Mouse (Mus musculus): ENCODE data around the gene Hist1h2bj. TPM values are rescaled to one million over a fixed set of nuclear protein-coding genes. Genes with fewer than 3 reads are reported as not detected.

The Hist1h2bj gene
- total RNA-seq, 1 experiment from 2014 or later = 212 TPM

DNA sequence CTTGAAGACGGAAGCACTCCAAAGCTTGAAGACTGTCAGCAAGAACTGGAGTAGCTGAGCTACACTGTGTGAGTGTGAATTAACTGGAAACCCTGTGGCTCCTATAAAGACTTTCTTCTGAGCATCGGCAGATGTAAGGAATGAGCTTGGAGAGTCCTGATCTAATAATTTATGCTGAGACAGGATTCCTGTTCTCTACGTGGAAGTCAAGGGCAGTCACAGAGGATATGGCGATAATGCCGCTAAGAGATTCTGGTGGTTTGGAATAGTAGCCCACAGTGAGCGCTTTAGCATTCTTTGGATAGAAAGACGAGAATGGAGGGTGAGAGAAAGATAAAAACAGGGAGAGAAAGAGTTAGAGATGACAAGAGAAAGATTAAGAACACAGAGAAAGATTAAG lies 35.1 kb upstream of the Hist1h2bj start:
- ATAC-seq (replicated peaks in 1 of 2; ENCODE audit: insufficient read depth in 1 of 2, low FRiP score in 2 of 2, low TSS enrichment in 1 of 2, low read depth in 1 of 2, poor library complexity in 2 of 2, severe bottlenecking in 2 of 2) = no peak

DNA sequence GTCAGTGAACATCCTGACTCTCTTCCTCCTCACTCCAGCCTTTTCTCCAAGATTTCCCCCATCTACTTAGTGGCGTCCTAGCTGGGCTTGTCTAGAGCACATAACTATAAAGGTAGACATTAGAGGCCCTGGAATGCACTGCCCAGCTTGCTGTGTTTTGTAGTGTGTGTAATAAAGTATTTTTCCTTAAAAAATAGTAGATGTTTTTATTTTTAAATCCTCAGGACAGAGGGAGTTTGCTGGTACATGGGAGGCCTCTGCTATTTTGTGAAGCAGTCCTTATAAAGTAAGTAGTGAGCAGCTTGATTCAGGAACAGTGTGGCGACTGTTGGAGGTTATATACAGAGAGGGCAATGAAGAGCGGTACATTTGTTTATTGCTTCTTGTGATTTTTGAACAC lies 34.3 kb upstream of the Hist1h2bj start:
- no peak for ATAC-seq (replicated peaks in 1 of 2; ENCODE audit: insufficient read depth in 1 of 2, low FRiP score in 2 of 2, low TSS enrichment in 1 of 2, low read depth in 1 of 2, poor library complexity in 2 of 2, severe bottlenecking in 2 of 2)

DNA sequence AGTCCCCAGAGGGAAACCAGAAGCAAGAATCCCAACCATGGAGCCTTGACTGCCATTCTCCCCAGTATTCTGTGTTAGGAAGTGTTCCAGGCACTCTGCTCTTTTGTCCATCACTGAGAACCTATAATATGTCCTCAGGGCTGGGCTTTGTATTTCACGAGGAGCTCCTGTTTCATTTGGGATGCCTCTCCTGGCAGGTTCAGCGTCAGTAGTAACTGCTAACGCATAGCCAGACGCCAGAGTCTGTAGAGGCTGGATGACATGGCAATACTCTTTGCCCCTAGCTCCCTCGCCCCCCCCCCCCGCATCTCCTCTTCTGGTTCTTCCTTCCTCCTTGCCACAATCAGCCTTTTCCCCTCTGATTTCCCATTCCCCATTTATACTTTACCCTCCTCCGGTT lies 33.4 kb upstream of the Hist1h2bj start, which contains the start of gene Prss16:
Gene Prss16, minus strand, starts transcription at position 101 of the 400 bp plus-strand sequence.
- ATAC-seq (replicated peaks in 1 of 2; ENCODE audit: insufficient read depth in 1 of 2, low FRiP score in 2 of 2, low TSS enrichment in 1 of 2, low read depth in 1 of 2, poor library complexity in 2 of 2, severe bottlenecking in 2 of 2) = no peak

DNA sequence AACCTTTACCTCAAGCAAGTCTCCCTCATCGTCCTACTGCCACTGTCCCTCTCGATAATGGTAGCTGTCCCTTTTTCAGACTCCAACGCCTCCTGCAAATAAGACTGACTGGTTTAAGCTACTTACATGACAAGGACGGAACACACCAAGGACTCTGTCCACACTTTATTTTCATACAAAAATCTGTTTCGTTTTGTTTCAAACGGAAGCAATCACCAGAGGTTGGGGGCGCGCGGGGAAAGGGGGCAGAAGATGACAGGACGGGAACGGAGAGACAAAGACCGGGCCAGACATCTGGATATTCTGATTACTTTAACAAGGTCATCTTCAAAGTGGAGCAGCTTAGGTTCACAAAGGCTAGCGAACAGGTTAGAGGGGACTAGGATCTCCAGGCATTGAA lies 29.3 kb upstream of the Hist1h2bj start:
- ATAC-seq (replicated peaks in 1 of 2; ENCODE audit: insufficient read depth in 1 of 2, low FRiP score in 2 of 2, low TSS enrichment in 1 of 2, low read depth in 1 of 2, poor library complexity in 2 of 2, severe bottlenecking in 2 of 2) = no peak

DNA sequence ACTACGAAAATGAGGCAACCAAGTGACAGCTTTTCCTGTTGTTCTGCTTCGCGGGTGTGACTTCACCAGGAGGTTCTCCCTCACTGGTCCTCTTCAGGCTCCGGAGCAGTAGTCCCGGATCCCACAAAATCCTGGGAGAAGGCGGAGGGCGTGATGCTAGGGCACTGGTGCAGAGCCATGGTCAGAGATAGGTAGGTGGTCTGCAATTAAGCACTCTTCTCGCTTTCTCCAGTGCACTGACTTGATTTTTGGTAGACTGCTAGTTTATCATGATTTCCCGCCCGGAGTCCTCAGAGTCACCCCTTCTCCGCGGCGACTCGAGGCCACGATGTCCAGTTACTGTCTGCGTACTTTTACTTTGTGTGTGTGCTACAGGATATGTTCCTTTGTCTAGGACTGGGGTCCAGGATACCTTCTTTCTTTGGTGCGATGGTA lies 28.6 kb upstream of the Hist1h2bj start:
- ATAC-seq (replicated peaks in 1 of 2; ENCODE audit: insufficient read depth in 1 of 2, low FRiP score in 2 of 2, low TSS enrichment in 1 of 2, low read depth in 1 of 2, poor library complexity in 2 of 2, severe bottlenecking in 2 of 2) = no peak; a peak in 1 of 4 replicates

DNA sequence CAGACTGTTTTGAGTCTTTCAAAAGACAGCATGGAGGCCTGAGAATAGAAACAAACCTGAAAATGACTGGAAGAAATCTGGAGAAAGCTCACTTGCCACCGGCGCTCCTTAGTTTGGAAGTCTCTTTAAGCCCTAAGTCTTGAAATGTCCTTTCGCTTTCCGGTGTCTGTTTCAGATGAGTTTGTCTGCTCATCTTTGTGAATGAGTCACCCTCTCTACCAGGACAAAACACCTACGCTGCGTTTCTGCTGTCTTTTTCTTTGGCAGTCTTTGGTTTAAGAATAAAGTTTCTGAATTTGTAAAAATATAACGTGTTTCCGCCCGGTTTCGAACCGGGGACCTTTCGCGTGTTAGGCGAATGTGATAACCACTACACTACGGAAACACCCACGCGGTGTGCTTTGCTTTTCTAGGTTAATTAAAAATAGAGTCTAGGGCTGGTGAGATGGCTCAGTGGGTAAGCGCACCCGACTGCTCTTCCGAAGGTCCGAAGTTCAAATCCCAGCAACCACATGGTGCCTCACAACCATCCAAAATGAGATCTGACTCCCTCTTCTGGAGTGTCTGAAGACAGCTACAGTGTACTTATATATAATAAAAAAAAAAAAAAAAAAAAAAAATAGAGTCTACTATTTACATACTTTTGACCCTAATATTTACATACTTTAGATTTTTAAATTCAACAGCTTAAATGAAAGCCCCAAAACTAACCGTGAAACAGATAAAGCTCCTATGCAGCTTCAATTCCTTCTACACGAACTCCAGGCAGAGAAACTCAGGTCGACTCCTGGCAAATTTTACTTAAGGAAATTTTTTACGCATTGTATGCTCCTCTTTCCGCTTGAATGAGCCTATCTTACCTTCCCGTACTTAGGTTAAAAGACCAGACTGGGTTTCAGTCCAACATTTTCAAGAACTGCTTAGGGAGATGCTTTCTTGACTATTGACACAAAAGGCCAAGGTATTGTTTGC lies 27.2 kb upstream of the Hist1h2bj start:
- peak in 1 of 2 experiments; percentile 75; a peak in 3 of 4 replicates for ATAC-seq (replicated peaks in 1 of 2; ENCODE audit: insufficient read depth in 1 of 2, low FRiP score in 2 of 2, low TSS enrichment in 1 of 2, low read depth in 1 of 2, poor library complexity in 2 of 2, severe bottlenecking in 2 of 2)

DNA sequence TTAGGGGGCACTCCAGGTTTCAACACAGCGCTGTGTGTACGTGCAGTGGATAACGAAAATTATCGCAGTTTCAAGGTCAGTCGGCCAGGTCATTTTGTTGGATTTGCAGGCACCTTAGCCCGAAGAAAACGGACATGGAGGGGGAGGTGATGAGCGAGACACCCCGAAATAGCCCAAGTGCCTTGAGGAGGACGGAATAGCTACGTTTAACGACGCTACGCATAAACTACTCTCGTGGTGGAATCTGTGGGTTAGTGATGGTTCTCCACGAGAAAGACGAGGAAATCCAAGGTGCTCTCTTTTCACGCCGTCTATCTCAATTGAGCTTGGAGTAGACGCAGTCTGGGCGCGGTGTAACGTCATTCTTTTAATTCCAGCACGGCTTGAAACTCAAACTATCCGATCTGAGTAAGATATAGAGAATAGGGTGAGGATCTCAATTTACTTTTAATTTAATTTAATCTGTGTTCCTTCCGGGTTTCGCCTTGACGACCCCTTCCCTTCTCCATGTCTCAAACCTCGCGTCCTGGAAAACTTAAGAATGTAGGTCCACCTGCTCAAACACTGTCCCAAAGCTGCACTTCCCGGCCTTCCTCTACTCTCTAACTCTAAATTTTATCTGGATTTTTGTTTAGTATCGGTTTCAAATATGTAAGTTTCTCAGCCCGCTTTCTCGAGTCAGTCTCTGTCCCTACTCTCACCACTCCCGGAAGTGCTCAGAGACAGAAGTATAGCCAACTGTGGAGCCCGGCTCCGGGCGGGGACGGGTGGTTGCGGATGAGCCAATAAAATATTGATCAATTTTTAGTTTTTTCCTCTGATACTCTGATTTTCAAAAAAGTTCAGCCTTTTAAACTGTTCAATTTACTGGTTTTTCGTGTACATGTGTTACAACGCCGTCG lies 22.8 kb upstream of the Hist1h2bj start:
- ATAC-seq (replicated peaks in 1 of 2; ENCODE audit: insufficient read depth in 1 of 2, low FRiP score in 2 of 2, low TSS enrichment in 1 of 2, low read depth in 1 of 2, poor library complexity in 2 of 2, severe bottlenecking in 2 of 2) = peak; percentile 36 to 39; a peak in 2 of 4 replicates

DNA sequence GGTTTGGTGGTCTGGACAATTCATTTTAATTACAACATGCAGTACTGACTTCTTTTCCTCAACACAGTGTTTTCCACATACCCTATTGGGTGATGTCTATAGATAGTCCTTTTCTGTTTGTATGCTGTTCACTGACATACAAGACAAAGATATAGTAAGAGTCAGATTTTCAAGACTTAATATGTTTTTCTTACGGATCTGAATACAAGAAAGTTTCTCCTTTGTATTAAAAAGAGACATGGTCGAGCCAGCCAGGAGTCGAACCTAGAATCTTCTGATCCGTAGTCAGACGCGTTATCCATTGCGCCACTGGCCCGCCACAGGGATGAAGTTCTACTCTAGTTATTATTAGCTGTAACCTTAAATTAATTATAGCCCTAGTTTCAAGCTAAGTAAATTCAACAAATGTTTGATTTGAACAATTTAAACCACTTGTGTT lies 22.1 kb upstream of the Hist1h2bj start:
- ATAC-seq (replicated peaks in 1 of 2; ENCODE audit: insufficient read depth in 1 of 2, low FRiP score in 2 of 2, low TSS enrichment in 1 of 2, low read depth in 1 of 2, poor library complexity in 2 of 2, severe bottlenecking in 2 of 2) = peak; percentile 23 to 41; a peak in 1 of 4 replicates

DNA sequence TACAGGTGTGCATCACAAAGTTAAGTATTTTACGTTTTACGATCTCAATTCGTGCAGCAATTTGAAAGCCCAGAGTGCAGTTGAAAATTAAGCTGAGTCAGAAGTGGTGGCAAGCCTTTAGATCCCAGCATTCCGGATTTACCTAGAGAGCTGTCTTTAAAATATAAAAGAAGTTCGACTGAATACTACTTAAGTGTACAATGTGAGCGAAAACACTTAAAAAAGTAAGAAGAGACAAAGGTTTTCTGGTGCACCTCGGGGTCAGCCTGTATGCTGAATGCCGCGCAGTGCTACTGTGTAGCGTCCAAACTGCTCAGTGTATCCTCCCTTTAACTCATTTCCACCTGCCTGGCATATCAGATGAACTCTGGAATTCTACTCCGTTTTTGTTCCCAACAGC lies 21.4 kb upstream of the Hist1h2bj start:
- ATAC-seq (replicated peaks in 1 of 2; ENCODE audit: insufficient read depth in 1 of 2, low FRiP score in 2 of 2, low TSS enrichment in 1 of 2, low read depth in 1 of 2, poor library complexity in 2 of 2, severe bottlenecking in 2 of 2) = no peak

DNA sequence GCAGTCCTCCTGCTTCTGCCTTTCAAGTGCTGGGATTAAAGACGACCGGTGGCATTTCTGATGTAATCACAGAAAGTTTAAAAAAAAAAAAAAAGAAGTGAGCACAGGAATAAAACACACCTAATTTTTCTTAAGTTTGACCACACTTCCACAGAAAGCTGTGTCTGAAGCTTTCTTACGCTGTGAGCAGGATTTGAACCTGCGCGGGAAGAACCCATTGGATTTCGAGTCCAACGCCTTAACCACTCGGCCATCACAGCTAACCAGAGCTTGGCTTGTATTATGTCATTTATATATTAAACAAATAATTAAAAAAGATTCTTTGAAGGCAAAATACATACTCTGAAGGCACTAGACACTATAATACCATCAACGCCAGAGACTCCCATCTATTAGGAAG lies 20.8 kb upstream of the Hist1h2bj start:
- peak; percentile 25 to 65 for ATAC-seq (replicated peaks in 1 of 2; ENCODE audit: insufficient read depth in 1 of 2, low FRiP score in 2 of 2, low TSS enrichment in 1 of 2, low read depth in 1 of 2, poor library complexity in 2 of 2, severe bottlenecking in 2 of 2)

DNA sequence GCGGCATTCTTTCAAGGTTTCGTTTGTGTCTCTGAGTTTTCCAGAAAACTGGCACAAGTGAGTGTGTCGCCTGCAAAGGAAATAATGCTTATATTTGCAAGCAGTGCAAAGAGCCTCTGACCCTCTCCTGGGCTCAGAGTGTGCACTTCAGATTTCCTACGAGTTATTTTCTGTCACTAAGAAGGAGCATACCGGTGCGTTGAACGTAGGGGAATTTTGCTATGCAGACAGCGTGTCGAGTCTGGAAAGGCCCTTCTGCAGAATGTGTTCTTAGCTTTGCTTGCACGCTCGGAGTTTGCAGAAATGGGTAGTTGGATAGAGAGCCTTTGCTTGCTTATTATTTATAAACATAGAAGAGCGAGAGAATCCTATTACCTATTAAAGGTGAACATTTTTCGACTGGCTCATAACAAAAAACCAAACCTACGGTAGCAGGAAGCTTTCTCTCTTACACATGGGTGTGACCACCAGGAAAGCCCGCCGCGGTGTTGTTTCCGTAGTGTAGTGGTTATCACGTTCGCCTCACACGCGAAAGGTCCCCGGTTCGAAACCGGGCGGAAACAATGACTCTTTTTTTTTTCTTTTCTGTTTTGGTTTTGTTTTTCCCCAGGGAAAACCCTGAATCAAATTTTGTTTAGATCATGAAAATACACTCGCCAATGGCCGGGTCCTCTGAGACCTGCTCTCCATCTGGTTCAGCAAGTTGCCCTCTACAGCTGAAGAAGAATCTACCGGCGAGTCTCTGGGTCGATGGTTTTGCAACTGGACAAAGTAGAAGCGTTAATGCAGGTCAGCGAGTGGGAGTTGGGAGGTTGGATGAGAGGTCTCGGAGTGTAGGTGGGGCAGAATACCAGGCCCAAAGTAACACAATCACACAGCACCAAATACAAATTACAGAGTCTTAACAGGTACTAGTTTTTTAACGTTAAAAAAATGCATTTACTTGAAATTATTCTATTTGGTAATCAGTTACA lies 16.7 kb upstream of the Hist1h2bj start:
- no peak for ATAC-seq (replicated peaks in 1 of 2; ENCODE audit: insufficient read depth in 1 of 2, low FRiP score in 2 of 2, low TSS enrichment in 1 of 2, low read depth in 1 of 2, poor library complexity in 2 of 2, severe bottlenecking in 2 of 2)

DNA sequence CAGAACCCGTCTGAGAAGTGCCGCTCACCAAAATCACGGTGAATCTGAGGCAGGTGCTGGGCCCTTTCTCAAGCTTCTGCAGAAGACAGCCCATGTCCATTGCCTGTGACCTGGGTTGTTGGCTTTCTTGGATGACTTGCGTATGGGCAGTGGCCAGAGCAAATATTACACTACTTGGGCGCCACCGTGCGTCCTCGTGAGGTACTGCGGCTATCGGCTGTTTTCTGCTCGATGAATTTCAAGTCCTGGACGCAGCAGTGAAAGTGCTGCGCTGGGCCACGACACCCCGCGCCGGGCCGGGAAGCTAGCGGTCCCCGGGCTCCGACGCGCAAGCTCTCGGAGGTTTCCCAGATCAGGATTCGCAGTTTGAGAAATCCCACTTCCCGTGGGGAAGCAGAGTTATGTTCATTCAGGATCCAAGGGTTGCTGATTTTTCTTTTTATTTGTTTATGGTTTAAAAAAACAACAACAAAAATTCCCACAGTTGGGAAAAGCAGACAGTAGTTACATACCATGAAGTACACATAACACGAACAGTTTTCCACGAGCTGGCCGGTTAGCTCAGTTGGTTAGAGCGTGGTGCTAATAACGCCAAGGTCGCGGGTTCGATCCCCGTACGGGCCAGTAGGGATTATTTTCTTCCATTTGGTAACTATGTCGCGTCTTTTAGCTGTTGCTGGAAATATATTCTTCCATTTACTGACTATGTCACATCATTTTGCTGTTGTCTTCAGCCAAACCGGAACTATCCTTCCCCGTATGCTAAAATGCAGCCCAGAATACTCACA lies 14.1 kb upstream of the Hist1h2bj start:
- ATAC-seq (replicated peaks in 1 of 2; ENCODE audit: insufficient read depth in 1 of 2, low FRiP score in 2 of 2, low TSS enrichment in 1 of 2, low read depth in 1 of 2, poor library complexity in 2 of 2, severe bottlenecking in 2 of 2) = peak; percentile 86 to 93

DNA sequence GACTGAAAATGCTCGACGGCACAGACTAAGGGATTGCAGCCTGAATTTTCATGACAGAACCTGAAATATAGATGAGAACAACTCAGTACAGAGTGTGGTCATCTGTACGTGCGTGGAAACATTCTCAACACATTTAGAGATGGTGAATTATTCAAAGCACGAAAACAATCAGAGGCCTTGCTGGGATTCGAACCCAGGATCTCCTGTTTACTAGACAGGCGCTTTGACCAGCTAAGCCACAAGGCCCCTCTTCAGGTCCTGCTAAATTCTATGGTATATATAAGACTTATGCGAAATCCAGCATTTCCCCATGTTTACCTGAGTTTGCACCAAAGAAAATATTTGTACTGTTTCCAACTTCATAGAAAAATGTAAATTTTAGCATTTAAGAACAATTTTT lies 13.1 kb upstream of the Hist1h2bj start:
- ATAC-seq (replicated peaks in 1 of 2; ENCODE audit: insufficient read depth in 1 of 2, low FRiP score in 2 of 2, low TSS enrichment in 1 of 2, low read depth in 1 of 2, poor library complexity in 2 of 2, severe bottlenecking in 2 of 2) = no peak

DNA sequence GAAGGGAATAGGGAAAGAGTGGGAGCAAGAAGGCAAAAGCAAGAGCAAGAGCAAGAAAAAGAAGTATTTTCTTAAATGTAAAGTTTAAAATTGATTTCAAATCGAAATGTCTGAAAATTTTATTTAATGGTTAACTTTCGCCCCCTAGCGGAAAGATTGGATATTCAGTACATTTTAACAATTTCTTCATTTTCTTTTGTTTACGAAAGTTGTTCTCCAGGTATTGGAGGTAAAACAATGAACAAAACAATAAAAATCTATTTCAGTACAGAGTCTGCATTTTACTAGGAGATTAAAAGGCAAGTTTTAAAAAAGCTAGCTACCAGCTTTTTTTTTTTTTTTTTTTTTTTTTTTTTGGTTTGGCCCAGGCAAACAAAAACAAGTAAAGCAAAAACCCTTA lies 12.5 kb upstream of the Hist1h2bj start:
- ATAC-seq (replicated peaks in 1 of 2; ENCODE audit: insufficient read depth in 1 of 2, low FRiP score in 2 of 2, low TSS enrichment in 1 of 2, low read depth in 1 of 2, poor library complexity in 2 of 2, severe bottlenecking in 2 of 2) = no peak

DNA sequence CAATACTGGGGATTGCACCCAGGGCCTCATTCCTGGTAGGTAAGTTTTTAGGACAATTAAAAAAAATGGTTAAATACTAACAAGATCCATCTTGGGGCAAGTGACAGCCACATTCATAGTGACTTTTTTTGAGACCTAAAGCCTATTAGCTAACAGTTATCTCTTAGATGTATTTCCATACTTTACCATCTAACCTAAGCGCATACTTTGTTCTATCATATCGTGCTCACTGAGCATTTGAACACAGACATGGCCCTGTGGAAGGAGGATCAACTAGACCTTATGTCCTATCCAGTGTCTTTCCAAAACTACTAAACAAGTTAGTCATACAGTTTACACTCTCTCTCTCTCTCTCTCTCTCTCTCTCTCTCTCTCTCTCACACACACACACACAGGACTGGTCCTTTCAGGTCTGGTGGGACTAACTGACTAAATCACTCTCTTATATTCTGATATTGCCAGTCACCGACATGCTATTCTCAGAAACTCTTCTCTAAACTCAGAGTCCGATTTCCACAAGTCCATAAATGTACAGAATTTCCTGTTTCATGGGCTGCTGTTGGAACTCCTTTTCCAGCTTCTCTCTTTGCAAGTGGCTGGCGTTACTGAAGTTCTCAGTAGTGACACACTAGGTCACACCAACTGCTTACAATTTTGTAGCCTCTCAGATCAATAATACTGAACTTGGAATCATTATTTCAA lies 9.1 kb upstream of the Hist1h2bj start:
- no peak for ATAC-seq (replicated peaks in 1 of 2; ENCODE audit: insufficient read depth in 1 of 2, low FRiP score in 2 of 2, low TSS enrichment in 1 of 2, low read depth in 1 of 2, poor library complexity in 2 of 2, severe bottlenecking in 2 of 2)
